Mouse (Mus musculus): ENCODE data around the gene Hmgcs2.

- TF ChIP-seq CTCF (IDR thresholded peaks at IDR 0.05) (no peak), POLR2A (IDR thresholded peaks at IDR 0.05; ENCODE audit: insufficient read depth, low read depth, low read length) (no peak), EP300 (IDR thresholded peaks at IDR 0.05; ENCODE audit: insufficient read depth, low read depth, low read length) (no peak)
These were observed 53.8 kb downstream of the Hmgcs2 start for GRCm38 (mm10) chr3:98334010-98334409.
